Mouse (Mus musculus) myocyte (in vitro differentiated cells): ENCODE results near the gene Cdc42se1.

Experiments
- MAX ChIP-seq: IDR thresholded peaks from one replicate; pipeline ENCODE4 v1.6.1; 2011; ENCODE audit warnings: low read depth, mild to moderate bottlenecking, control low read depth
- POLR2A ChIP-seq: IDR thresholded peaks from one replicate; pipeline ENCODE4 v1.6.1; 2011; ENCODE audit warnings: low read depth, mild to moderate bottlenecking, control low read depth, moderate library complexity; ENCODE audit not compliant: insufficient read length
- POLR2AphosphoS2 ChIP-seq: IDR thresholded peaks from one replicate; pipeline ENCODE4 v1.6.1; 2011; ENCODE audit warnings: low read depth, control low read depth; ENCODE audit not compliant: insufficient read length
- REST ChIP-seq: IDR thresholded peaks from one replicate; pipeline ENCODE4 v1.6.1; 2011; ENCODE audit warnings: mild to moderate bottlenecking, control low read depth, moderate library complexity; ENCODE audit not compliant: insufficient read depth, insufficient read length
- SRF ChIP-seq: IDR thresholded peaks from one replicate; pipeline ENCODE4 v1.6.1; 2011; ENCODE audit warnings: low read depth; ENCODE audit not compliant: control insufficient read depth, insufficient read length

GRCm38 (mm10) chr3:95235386-95236301 is 7.1 kb downstream of the Cdc42se1 start:
- TF ChIP-seq POLR2A (peak; percentile 30), SRF (no peak), REST (no peak), MAX (no peak), POLR2AphosphoS2 (peak; percentile 54)
